Mouse (Mus musculus) adrenal gland, adult (tissue): ENCODE results near the gene Gpank1.

Experiments used
- DNase-seq, 2 experiments: peaks; one replicate each; pipeline ENCODE4 v3.0.0; 2022 to 2023; ENCODE audit warnings: low spot score in 1 of 2; ENCODE audit not compliant: inconsistent age in 2 of 2

Gpank1 gene

DNA sequence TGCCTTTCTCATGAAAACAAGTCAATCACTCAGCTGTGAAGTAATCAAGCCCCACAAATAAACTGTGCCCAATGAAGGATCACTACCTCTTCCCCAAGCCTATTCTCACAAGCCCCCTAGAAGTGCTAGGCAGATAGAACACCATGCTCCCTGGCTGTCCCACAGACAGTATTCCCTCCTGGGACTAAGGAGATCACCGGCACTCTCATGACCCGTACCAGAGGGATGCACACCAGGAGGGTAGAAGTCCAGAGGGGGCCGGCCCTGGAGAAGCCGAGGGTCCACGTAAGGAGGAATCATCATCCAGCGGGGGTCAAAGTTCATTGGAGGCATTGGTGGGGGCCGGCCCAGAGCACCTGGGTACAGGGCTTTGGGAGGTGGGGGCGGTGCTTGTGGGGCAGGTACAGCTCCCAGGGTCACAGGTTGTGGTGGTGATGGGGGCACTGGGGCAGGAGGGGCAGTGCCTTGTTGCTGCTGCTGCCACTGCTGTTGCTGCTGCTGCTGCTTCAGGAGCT, 36.5 kb downstream of the Gpank1 start:
- no peak for DNase-seq

DNA sequence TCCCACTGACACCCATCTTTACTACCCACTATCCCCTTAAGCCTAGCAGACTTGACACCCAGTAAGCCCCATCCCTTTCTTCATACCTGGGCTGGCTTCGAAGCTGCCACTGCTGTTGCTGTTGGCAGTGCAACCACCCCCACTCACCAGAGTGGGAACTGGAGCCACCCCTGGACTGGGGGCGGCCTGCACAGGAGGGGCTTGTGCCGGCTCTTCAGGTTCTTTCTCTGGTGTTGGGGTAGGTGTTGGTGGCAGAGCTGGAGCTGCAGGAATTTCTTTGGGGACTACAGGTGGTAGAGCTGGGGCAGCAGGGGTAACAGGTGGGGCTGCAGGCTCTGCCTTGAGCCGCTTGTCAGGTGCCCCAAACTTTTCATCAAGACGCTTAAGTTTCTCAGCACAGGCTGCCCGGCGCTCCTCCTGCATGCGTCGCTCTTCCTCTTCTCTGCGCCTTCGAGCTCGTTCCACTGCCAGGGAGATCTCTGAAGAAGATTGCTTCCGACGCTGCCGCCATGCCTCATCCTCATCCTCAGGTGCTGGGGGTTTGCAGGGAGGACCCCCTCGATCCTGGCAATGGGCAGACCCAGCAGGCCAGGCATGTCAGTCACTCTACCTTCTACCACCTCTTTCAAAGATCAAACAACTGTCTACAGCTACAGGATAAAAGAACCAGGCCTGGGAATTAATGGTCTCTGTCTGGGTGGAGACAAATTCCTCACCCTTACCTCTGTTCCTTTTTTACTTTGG, 37.8 kb downstream of the Gpank1 start:
- no peak for DNase-seq

DNA sequence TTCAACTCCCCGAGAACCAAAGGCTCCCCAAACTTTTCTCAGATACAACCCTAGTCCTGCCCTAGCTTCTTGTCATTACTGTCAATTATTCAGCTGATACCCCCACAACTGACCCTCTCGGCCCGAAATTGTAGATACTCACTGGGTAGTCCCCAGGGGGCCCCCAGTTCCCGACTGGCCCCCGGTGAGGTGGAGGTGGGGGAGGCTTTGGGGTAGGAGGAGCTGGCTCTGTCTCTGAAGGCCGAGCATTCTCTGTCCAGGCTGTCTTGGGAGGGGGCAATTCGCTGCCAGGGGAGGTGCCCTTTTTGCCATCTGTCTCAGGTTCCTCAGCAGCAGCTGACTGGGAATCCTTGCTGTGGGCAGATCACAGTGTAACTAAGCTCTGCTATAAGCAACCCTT, 38.4 kb downstream of the Gpank1 start:
- no peak for DNase-seq

DNA sequence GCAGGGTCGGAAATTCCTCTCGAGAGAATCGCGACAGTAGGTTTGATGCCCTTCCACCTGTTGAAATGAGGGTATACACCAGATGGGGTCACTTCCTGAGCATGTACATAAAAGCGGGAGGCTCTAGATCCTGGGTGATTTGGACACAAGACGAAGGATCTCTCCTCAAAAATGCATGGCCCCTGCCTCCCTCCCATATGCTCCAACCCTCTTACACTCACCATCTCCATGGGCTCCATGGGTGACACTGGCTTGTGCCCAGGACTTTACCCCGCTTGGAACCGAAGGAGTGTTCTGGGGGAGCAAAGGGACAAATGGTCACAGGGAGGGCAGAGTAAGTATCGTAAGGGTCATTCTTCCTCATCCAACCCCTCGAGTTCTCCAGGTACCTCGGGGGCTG, 40.2 kb downstream of the Gpank1 start:
- DNase-seq, result no peak

DNA sequence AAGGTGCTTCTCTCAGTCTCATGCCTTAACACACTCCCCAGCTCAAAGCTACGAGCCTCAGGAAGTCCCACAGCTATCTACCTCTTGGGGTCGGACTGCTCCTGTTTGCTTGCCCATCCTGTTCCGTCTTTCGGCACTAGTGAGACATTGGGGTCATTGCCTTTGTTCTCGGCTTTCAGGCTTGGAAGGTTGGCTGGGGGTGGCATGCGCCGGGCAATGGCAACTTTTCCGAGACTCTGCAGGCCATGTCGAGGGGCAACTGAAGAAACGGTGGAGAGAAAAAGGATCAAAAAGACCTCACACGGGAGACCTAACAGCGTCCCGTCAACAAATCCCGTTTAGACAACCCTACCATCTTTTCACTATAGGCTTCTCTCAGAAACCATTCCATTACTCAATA, 40.9 kb downstream of the Gpank1 start:
- DNase-seq, result peak in 1 of 2 experiments; percentile 61

DNA sequence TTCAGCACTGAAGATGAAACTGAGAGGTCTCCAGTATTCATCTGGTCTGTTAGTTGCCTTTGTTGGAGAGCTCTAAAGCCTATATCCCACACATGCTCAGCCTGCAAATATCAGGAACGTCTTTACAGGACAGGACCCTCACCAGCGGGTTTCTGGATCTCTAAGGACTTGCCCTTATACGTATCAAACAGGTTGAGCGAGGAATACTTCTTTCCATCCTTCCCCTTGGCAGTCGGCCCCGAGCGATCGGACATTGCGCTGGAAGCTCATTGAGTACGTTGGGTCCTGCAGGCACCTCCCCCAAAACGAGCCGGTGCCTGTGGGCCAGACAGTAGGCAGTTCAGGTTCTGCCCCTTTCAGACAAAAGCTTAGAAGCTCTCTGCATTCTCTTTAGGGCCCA, 41.5 kb downstream of the Gpank1 start:
- DNase-seq, result peak; percentile 63 to 83

DNA sequence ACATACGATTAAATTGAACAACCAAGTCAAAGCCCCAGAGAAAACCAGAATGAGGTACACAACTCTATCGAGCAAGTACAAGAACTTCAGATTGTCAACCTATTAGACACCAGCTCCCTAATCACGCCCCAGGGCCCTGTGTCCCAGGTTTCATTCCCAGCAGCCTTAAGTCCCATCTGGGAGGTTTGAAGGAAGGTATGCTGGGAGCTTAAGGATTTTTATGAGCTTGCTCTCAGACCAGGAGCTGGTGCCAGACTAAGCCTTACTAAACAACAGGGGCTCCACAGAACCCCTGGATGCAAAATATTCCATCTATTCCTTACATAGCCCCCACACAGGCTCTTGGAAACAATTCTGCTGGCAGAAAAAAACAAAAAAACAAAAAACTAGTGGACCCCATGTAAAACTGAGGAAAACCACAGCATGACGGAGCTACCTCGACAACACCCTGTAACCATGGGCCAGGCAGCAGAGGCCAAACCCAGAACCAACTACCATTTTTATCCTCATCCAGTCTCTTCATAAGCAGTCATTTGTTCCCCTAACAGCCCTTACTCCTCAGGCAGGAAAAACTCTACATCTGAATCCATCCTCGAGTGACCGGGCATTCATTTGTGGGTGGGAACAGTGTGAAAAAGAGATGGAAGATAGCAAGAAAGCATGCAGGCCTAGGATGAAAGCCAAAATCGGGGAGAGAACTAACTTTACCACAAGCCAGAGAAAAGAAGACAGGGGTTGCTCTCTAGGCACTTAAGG, 42.2 kb downstream of the Gpank1 start:
- DNase-seq, result peak in 1 of 2 experiments; percentile 80

DNA sequence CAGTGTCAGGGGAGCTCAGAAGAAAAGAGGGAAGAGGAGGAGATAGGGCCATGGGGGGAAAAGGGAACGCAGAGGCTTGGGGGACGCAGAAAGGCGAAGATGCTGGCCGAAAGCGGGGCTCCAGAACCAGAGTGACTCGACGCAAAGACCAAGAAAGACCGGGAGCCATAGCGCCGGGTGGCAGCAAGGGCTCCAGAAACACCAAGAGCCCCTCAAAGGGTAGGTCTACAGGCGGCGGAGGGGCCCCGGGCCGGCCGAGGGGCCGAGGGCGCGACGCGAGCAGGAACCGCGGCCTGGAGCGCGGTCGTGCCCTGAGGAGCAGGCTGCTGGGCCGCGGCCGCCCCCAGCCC, 42.9 kb downstream of the Gpank1 start:
- no peak for DNase-seq

DNA sequence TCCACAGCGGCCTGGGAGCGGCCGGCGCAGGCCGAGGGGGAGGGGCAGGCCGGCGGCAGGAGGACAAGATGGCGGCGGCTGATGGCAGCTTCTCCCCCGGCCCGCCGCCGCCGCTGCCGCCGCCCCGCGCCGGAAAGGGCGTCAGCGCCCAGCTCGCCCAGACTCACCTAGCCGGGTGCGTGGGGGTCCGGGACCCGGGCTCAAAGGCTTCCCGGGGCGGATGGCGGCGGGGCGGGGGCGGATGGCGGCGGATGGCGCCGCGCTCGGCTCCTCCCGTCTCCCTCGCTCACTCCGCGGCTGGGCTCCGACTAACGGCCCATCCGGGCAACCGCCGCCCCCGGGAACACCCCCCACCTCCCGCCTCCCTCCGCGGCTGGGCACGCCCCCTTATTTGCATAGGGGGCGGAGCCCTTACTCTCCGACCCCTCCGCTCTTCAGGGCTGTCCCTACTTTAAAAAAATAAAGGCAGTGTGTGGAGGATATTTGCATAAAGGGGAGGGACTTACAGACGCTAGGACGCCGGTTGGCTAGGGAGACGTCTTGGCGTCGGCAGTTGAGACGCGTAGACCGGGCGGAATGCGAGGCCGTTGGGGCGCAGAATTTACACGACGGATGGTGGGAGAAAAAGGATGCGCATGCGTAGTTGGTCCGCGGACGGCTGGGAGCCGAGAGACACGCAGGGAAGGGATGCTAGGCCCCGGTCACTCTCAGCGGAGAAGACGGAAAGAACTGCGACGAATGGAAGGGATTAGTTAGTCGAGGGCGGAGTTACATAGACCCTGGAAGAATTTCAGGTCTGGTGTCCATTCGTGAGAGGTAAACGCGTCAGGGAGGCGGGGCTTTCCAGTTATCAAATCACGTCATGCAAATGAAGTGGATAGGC, 43.6 kb downstream of the Gpank1 start, which contains the start of gene Prrc2a:
Gene Prrc2a (minus strand): TSS at position 330 of the 883 bp plus-strand sequence.
- DNase-seq, result peak; percentile 99 to 100

DNA sequence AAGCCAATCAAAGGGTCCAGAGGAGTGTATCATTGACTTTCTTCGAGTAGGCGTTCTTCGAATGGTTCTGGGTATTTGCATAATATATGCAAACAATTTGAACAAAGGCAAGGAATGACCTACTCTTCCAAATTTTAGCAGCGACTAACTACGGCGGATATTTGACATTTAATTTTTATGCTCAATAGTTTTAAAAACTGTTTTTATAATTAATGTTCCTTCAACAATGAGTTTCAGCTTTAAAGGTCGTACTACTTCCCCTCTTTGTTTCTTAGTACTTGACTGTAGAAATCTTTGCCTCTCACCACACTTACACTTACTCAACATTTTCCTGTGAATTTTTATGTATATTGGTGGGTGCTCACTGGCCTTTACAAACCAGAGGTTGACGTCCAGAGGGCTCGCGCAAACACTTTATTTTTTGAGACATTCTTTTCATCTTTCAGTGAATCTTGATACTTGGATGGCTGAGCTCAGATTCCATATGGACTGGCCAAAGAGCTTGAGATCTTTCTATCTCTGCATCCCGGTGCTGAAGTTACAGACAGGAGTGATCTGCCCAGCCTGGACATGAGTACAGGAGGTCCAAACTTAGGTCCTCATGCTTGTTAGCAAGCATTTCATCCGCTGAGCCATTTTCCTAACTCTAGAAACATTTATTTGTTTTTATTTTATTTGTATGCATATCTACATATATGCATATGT, 44.3 kb downstream of the Gpank1 start:
- no peak for DNase-seq

DNA sequence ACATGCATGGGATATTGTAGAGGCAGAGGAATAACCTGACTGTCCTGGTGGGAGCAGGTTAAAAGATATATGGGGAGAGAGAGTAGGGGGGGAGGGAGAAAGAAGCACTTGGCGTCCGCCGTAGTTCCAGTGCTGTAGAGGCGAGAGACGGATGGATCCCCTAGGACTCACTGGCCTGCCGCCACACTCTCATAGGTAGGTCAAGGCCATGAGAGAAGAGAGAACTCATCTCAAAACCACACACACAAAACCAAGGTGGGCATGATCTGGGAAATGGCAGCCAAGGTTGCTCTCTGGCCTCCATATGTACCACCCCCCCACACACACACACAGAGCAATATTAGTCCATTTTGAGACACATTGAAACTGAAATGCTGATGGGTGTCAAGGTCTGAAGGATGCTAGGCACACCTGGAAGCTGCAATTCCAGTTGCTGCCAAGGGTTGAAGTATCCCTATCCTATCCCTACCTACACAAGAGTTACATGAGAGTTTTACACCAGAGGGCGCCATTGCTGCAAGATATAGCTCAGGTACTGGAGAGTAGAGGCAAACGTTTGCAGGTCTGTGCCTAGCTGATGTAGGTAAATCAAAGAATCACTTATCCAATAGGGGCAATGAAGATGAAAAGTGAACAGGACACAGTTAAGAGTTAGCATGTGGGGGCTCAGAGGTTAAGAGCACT, 45.2 kb downstream of the Gpank1 start:
- peak; percentile 65 to 88 for DNase-seq

DNA sequence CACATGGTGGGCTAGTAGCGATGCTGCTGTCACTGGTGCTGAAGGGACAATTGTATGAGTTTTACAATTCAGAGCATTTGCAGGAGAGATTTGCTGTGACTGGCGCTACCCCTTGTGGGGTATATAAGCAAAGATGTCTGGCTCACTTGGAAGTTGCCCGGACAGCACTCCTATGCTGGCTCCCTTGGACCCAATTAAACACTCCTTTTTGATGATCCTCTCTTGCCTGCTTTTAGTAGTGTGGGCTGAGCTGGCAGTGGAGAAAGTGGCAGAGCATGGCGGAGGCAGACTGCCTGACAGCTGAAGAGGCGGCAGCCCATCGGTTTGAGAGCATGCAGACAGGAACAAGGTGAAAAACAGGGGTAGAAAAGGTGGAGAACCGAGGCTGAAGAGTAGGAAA, 46.5 kb downstream of the Gpank1 start:
- DNase-seq, result no peak

DNA sequence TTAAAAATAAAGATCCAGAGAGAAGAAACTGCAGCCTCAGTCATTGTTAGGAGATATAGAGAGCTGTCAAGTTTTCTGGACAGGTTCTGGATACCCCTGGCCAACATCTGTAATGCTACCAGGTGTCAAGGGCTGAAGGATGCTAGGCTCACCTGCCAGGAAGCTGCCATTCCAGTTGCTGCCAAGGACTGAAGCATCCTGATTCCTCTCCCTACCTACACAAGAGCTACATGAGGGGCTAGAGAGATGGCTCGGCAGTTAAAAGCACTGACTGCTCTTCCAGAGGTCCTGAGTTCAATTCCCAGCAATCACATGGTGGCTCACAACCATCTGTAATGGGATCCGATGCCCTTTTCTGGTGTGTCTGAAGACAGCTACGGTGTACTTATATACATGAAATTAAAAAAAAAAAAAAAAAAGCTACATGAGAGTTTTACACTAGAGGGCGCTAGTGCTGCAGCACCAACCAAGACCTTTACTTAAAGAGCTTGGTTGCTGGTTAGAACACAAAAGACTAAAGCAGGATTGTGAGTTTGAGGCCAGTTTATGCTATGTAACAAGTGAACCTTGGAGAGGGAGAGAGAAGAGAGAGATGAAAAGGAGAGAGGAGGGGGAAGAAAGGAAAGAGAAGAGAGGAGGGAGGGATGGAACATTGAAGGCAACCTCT, 47.4 kb downstream of the Gpank1 start:
- DNase-seq, result peak in 1 of 2 experiments; percentile 72

DNA sequence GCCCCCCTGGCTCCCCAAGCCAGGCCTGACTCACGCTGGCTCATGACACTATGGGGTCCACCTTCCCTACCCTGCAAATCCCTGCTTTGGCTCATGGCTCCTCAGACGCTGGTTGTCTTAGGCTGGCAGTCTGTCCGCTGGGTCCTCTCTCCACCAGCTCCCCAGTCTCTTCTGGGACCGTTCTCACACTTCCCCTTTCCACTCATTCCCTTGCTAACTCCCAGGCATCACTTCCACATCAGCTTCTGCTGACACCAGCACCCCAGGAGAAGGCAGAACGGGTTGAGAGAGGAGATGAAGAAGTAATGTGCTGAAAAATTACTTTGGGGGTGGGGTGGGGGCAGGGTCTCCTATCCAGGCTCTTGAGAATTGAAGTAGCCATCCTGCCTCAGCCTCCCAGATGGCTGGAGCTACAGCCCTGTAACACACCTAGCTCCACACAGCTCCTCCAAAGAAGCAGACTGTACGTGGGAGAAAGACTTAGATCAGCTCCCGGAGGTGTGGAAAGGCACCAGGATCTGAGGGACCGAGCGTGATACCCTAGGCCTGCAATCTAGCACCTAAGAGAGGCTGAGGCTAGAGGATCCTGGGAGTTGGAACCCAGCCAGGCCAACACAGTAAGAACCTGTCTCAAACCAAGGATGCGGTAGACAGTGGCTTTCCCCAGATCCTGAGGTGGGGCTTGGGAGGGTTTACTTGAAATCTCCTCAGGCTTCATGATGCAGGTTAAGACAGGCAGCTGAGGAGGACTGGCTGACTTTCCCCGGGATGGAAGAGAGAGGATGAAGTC, 51.4 kb downstream of the Gpank1 start:
- DNase-seq, result no peak

DNA sequence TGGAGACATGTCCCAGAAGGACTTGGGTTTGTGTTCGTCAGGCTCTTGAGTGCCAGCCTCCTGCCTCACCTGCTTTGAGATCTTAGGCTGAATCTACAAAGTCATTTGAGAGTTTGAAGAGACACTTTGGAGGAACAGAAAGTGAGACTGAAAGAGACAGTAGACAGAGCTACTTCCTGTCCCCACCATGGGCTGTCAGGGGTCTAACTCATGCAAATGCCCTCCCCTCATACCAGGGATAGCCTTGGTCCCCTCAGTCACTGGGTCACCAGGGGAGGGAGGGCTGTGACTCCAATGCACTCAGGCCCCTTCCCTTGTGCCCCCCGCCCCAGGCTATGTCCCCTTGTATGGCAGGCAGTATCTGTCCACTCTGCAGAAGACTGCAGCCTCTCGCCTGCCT, 52.1 kb downstream of the Gpank1 start:
- DNase-seq, result no peak
